Mouse (Mus musculus): ENCODE data around the gene Kcna1. TPM values are rescaled to one million over a fixed set of nuclear protein-coding genes. Genes with fewer than 3 reads are reported as not detected.

The Kcna1 gene
- total RNA-seq (2022) = 100 to 1,000 TPM; 118 to 123 (median 121) TPM

GRCm38 (mm10) chr6:126646381-126646780 lies at the start of gene Kcna1:
Gene Kcna1, minus strand, starts transcription at chr6:126646384.
- no peak for DNase-seq (ENCODE audit: low spot score in 2 of 2)

GRCm38 (mm10) chr6:126687120-126687519 lies 40.9 kb upstream of the Kcna1 start:
- no peak for DNase-seq (ENCODE audit: low spot score in 2 of 2)

GRCm38 (mm10) chr6:126685135-126685534 lies 39.0 kb upstream of the Kcna1 start:
- DNase-seq (ENCODE audit: low spot score in 2 of 2) = no peak

- peak in 1 of 2 experiments; percentile 32 for DNase-seq (ENCODE audit: low spot score in 2 of 2)
Measured at GRCm38 (mm10) chr6:126678961-126679360, 32.8 kb upstream of the Kcna1 start.

- no peak for DNase-seq (ENCODE audit: low spot score in 2 of 2)
Measured at GRCm38 (mm10) chr6:126667001-126667400, 20.8 kb upstream of the Kcna1 start.

- no peak for DNase-seq (ENCODE audit: low spot score in 2 of 2)
Measured at GRCm38 (mm10) chr6:126666091-126666490, 19.9 kb upstream of the Kcna1 start.

- no peak for DNase-seq (ENCODE audit: low spot score in 2 of 2)
Measured at GRCm38 (mm10) chr6:126664569-126664968, 18.4 kb upstream of the Kcna1 start.

- DNase-seq (ENCODE audit: low spot score in 2 of 2) = no peak
Measured at GRCm38 (mm10) chr6:126657646-126658394, 11.6 kb upstream of the Kcna1 start.

- no peak for DNase-seq (ENCODE audit: low spot score in 2 of 2)
Measured at GRCm38 (mm10) chr6:126653561-126653960, 7.4 kb upstream of the Kcna1 start.

- DNase-seq (ENCODE audit: low spot score in 2 of 2) = peak; percentile 83 to 84
Measured at GRCm38 (mm10) chr6:126645644-126646358, 383 bp downstream of the Kcna1 start.

GRCm38 (mm10) chr6:126645044-126645541 lies 1.1 kb downstream of the Kcna1 start:
- peak; percentile 47 to 52 for DNase-seq (ENCODE audit: low spot score in 2 of 2)

- DNase-seq (ENCODE audit: low spot score in 2 of 2) = peak; percentile 50 to 57
Measured at GRCm38 (mm10) chr6:126644181-126645043, 1.8 kb downstream of the Kcna1 start.

- DNase-seq (ENCODE audit: low spot score in 2 of 2) = no peak
Measured at GRCm38 (mm10) chr6:126643341-126644055, 2.7 kb downstream of the Kcna1 start.

GRCm38 (mm10) chr6:126642856-126643321 lies 3.3 kb downstream of the Kcna1 start:
- peak in 1 of 2 experiments; percentile 51 for DNase-seq (ENCODE audit: low spot score in 2 of 2)

- DNase-seq (ENCODE audit: low spot score in 2 of 2) = no peak
Measured at GRCm38 (mm10) chr6:126628451-126628850, 17.7 kb downstream of the Kcna1 start.

- no peak for DNase-seq (ENCODE audit: low spot score in 2 of 2)
Measured at GRCm38 (mm10) chr6:126618455-126618854, 27.7 kb downstream of the Kcna1 start.

- DNase-seq (ENCODE audit: low spot score in 2 of 2) = no peak
Measured at GRCm38 (mm10) chr6:126610746-126611145, 35.4 kb downstream of the Kcna1 start.

GRCm38 (mm10) chr6:126609193-126609947 lies 36.8 kb downstream of the Kcna1 start:
- DNase-seq (ENCODE audit: low spot score in 2 of 2) = no peak

- DNase-seq (ENCODE audit: low spot score in 2 of 2) = no peak
Measured at GRCm38 (mm10) chr6:126601843-126602326, 44.3 kb downstream of the Kcna1 start.
